Mouse (Mus musculus) hindbrain, embryonic 11.5 days (tissue): ENCODE data around the gene Slc9a9. TPM values are rescaled to one million over a fixed set of nuclear protein-coding genes. Genes with fewer than 3 reads are reported as not detected.

Experiments used
- ATAC-seq: fragments of 200-750 bp; cut with Nextera tagmentation; 2 replicates; pipeline ENCODE4 v1.8.0; 2017; ENCODE audit warnings: mild to moderate bottlenecking, moderate TSS enrichment, moderate library complexity; ENCODE audit not compliant: low FRiP score
- DNase-seq: peaks from one replicate; pipeline ENCODE4 v3.0.0-alpha.2; 2015; ENCODE audit warnings: low spot score
- H3K27ac ChIP-seq: fragments of 300-500 bp; sonication (generic); 2 replicates; pipeline ENCODE4 v1.5.1; 2014; ENCODE audit warnings: mild to moderate bottlenecking, low read depth, low read length
- H3K27me3 ChIP-seq: fragments of 300-500 bp; sonication (generic); 2 replicates; pipeline ENCODE4 v1.6.1; 2014; ENCODE audit warnings: mild to moderate bottlenecking, low read length, moderate library complexity, mixed read lengths; ENCODE audit not compliant: control insufficient read depth, insufficient read depth
- H3K36me3 ChIP-seq: fragments of 300-500 bp; sonication (generic); 2 replicates; pipeline ENCODE4 v1.6.1; 2014; ENCODE audit warnings: mild to moderate bottlenecking, low read length, moderate library complexity, mixed read lengths; ENCODE audit not compliant: control insufficient read depth, insufficient read depth
- H3K4me1 ChIP-seq: fragments of 300-500 bp; sonication (generic); replicated peaks from 2 replicates; pipeline ENCODE4 v1.6.1; 2014; ENCODE audit warnings: low read length, mixed read lengths; ENCODE audit not compliant: control insufficient read depth, insufficient read depth
- H3K4me2 ChIP-seq: fragments of 300-500 bp; sonication (generic); replicated peaks from 2 replicates; pipeline ENCODE4 v1.6.1; 2014; ENCODE audit warnings: mild to moderate bottlenecking, low read depth, low read length
- H3K4me3 ChIP-seq: fragments of 300-500 bp; sonication (generic); 2 replicates; pipeline ENCODE4 v1.5.1; 2014; ENCODE audit warnings: low read depth, low read length
- H3K9ac ChIP-seq: fragments of 300-500 bp; sonication (generic); 2 replicates; pipeline ENCODE4 v1.6.1; 2014; ENCODE audit warnings: low read depth, low read length
- H3K9me3 ChIP-seq: fragments of 300-500 bp; sonication (generic); 2 replicates; pipeline ENCODE4 v1.6.1; 2016; ENCODE audit warnings: low read length; ENCODE audit not compliant: control insufficient read depth
- WGBS: fragments of 180-500 bp; shearing (Covaris S2); extraction: QIAGEN DNeasy Blood & Tissue Kit; methylation state at CpG from one replicate; pipeline ENCODE4 v1.1.7; 2014; 5-methylcytosine and 5-hydroxymethylcytosine counted together
- polyA plus RNA-seq: library from polyadenylated mRNA; unstranded; fragments of >200 nt; fragmentation: Nextera tagmentation; extraction: Ambion mirVana; gene quantifications from 2 replicates; pipeline ENCODE4 v1.2.1, GENCODE M21; 2014

The Slc9a9 gene
- polyA plus RNA-seq, 1 experiment from 2014 or later, result 3.8 TPM

DNA sequence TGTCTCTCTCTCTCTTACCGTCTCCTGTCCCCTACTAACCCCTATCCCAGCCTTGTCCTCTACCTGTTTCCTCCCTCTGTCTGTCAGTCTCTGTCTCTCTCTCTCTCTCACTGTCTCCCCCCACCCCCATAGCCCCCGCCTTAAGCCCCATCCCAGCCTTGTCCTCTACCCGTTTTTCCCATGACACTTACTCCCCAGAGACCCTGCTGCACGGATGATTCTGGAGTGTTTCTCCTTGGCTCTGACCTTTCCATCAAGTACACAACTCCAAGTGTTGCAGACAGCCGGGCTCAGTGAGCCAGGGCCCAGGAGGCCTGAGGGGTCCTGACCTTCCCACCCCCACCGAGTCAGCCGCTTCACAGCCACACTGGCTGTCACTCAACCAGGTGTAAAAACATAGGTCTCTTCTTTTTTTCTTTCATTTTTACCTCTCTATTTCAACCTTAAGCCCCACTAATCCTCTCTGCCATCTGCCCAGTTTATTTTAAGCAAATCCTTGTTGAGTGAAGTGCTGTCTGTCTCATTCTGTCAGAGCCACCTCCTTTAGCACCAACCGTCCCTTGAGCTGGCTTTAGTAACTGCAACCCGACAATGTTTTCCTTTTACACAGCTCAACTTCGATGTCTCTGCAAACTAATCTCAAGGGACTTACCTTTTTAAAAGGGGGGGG lies 32.4 kb downstream of the Slc9a9 start:
- H3K4me3 ChIP-seq, result no peak overlapping the region
- H3K4me2 ChIP-seq, result no peak overlapping the region
- no peaks in the 10 kb centered on the region for H3K4me1 ChIP-seq
- H3K9me3 ChIP-seq, result no peaks in the 10 kb centered on the region
- DNase-seq (peak; percentile 9), ATAC-seq (peak; percentile 49; the same call in 1 of the 2 replicates)
- WGBS, result 43% methylated on average over 10 of the region's 10 CpGs
- H3K9ac ChIP-seq, result no peak overlapping the region
- H3K27ac ChIP-seq, result no peak overlapping the region
- no peaks in the 10 kb centered on the region for H3K36me3 ChIP-seq
- H3K27me3 ChIP-seq, result no peaks in the 10 kb centered on the region

DNA sequence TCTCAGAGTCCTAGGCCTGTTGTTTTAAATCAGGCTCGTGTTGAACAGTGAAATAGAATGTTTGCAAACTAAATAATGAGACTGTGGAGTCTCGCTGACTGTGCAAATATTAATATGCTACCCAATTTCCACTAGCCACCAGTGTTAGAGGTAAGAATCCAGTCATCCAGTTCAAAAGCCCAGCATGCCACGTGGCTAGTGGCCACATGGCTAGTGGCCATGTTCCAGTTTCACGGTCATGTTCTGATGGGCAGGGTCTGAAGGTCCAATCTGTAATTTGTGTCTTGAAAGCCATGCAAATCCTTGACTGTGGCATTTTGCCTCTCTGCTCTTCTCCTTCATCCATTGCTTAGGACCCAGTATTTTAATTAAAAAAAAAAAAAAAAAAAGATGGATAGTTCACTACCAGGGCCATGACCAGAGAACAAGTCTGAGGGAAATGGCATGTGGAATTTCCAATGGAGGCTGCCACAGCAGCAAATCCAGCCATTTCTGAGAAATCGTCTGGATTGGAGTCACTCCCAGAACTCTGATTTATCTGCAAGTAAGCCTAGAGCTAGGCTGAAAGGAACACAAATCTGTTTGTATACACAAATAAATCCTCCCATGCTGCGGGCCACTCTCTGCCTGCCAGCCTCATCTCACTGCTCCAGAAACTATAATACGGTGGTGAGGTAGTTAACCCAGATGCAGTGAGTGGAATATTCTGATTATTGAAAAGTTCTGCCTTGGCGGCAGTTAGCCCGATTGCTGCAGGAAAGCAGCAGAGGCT lies 35.5 kb downstream of the Slc9a9 start:
- H3K36me3 ChIP-seq, result no peaks in the 10 kb centered on the region
- DNase-seq, result no peak
- 91% methylated on average over 9 of the region's 9 CpGs for WGBS

DNA sequence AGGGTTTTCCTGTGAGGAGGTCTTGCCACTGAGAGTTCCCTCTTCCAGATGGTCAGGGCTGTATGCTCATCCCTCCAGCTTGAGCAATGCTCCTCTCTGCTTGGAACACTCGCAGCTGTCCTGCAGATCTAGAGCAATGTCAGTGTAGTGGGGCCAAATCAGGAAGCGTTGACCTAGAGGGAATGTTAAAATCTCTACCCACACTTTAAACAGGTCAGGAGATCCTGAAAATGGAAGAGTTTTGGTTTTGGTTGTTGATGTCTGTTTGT lies 36.0 kb downstream of the Slc9a9 start:
- no peak for DNase-seq
- Histone ChIP-seq H3K9me3 (no peaks in the 10 kb centered on the region), H3K9ac (no peak overlapping the region), H3K4me1 (no peaks in the 10 kb centered on the region), H3K4me2 (no peak overlapping the region), H3K4me3 (no peak overlapping the region), H3K27ac (no peak overlapping the region), H3K36me3 (no peaks in the 10 kb centered on the region), H3K27me3 (no peaks in the 10 kb centered on the region)
- no peak for ATAC-seq
- 88% methylated on average over 2 of the region's 2 CpGs for WGBS

More for the DNA sequence above, 35.5 kb downstream of the Slc9a9 start:
- no peak overlapping the region for H3K27ac ChIP-seq
- H3K27me3 ChIP-seq, result no peaks in the 10 kb centered on the region
- H3K4me1 ChIP-seq, result no peaks in the 10 kb centered on the region
- H3K4me2 ChIP-seq, result no peak overlapping the region
- no peak for ATAC-seq
- H3K4me3 ChIP-seq, result no peak overlapping the region
- no peak overlapping the region for H3K9ac ChIP-seq
- no peaks in the 10 kb centered on the region for H3K9me3 ChIP-seq

DNA sequence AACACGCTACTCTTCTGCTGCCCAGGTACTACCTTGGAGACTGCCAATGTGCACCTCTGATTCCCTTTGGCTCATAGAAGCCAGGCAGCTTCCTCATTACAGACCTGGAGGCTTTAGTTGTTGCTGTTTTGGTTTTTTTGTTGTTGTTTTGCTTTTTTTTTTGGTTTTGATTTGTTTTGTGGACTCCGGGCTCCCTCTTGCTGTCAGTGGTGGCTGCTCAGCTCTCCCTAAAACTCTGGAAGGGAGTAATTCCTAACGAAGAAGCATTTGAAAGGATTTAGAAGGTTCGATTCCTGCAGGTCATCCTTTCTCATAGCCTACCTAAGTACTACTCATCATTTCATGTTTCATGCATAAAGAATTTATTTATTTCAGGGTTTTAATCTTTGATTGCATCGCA lies 42.4 kb downstream of the Slc9a9 start:
- Histone ChIP-seq H3K4me3 (no peak overlapping the region), H3K9ac (no peak overlapping the region), H3K4me2 (no peak overlapping the region), H3K27ac (no peak overlapping the region), H3K9me3 (no peaks in the 10 kb centered on the region), H3K4me1 (no peaks in the 10 kb centered on the region), H3K36me3 (no peaks in the 10 kb centered on the region), H3K27me3 (no peaks in the 10 kb centered on the region)
- no peak for DNase-seq
- 89% methylated on average over 5 of the region's 5 CpGs for WGBS
- no peak for ATAC-seq

DNA sequence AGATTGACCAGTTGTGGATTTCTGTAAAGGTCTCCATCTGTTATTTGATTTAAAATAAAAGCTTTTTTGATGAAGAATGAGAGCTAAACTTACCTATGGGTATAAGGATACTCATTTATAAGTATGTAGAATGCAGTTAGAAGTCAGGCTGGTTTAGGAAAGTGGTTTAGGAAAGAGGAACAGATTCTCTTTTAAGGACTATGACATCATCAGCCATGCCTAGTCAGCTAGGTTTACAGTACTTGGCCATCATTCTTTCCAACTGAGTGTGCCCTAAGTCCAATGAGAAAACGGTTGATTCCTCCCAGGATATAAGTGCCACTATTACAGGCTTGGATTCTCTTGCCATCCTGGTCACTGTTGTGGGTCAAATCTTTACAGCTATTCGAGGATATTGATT lies 47.0 kb downstream of the Slc9a9 start:
- no peaks in the 10 kb centered on the region for H3K27me3 ChIP-seq
- H3K27ac ChIP-seq, result no peak overlapping the region
- H3K9ac ChIP-seq, result no peak overlapping the region
- H3K4me1 ChIP-seq, result no peaks in the 10 kb centered on the region
- no peaks in the 10 kb centered on the region for H3K9me3 ChIP-seq
- no peak overlapping the region for H3K4me2 ChIP-seq
- no peak overlapping the region for H3K4me3 ChIP-seq
- DNase-seq (no peak), ATAC-seq (no peak)
- 80% methylated on average over 2 of the region's 2 CpGs for WGBS
- no peaks in the 10 kb centered on the region for H3K36me3 ChIP-seq

DNA sequence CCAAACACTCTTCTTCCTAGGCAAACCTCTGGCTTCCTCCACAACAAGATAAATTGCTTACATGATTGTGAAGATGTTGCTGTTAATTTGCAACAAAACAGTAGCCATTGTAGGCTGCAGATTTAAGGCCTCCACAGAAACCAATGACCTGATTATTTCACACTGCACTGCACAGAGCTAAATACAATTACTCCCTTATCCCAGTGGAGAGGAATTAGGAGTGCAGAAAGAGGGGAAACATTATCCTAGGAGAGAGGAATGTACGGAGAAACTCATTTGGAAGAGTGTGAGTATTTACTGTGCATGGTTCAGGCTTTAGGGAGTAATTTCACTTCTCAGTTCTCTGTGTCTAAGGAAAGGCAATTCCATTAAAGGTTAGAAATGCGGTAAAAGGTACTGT lies 53.9 kb downstream of the Slc9a9 start:
- Histone ChIP-seq H3K9ac (no peak overlapping the region), H3K27me3 (no peaks in the 10 kb centered on the region), H3K27ac (no peak overlapping the region), H3K4me1 (no peaks in the 10 kb centered on the region), H3K4me3 (no peak overlapping the region), H3K36me3 (no peaks in the 10 kb centered on the region), H3K9me3 (no peaks in the 10 kb centered on the region), H3K4me2 (no peak overlapping the region)
- DNase-seq, result no peak
- 72% methylated on average over 2 of the region's 2 CpGs for WGBS
- no peak for ATAC-seq

DNA sequence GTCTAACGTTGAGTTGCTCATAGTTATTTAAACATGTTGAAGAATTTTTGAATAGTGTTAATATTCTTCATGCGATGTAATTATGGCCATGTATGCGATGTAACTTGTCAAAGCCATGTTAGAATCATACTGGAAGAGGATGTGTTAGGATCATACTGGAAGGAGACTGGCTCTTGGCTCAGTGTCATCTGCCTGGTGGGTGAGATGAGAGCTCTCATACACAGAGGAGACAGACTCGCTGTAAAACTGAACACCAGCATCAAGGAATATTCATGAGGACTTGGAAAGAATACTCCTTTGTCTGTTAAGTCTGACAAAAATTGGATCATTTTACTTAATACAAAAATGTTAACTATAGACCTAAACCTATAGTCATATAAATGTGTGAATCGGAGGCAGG lies 55.4 kb downstream of the Slc9a9 start:
- DNase-seq, result no peak
- no peak overlapping the region for H3K4me2 ChIP-seq
- no peaks in the 10 kb centered on the region for H3K36me3 ChIP-seq
- H3K27me3 ChIP-seq, result no peaks in the 10 kb centered on the region
- no peak overlapping the region for H3K4me3 ChIP-seq
- H3K27ac ChIP-seq, result no peak overlapping the region
- ATAC-seq, result no peak
- WGBS, result 96% methylated on average over 5 of the region's 5 CpGs
- H3K9me3 ChIP-seq, result no peaks in the 10 kb centered on the region
- H3K9ac ChIP-seq, result no peak overlapping the region
- no peaks in the 10 kb centered on the region for H3K4me1 ChIP-seq

DNA sequence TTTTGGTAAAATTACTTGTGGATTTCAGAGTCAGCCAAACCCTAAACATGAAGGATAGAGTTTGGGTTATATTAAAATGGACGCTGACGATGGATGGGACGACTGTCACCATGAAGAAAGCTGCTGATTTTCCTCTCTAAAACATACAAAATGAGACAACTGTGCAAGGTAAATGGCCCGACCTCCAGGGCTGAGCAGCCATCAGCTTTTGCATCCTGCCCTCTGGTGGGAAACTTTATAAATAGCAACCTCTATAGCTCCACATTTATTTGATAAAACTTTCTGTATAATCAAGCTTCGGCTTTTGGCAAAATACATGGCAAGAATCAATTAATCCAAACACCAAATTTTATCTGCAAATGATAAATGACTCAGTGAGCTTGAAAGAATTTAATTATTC lies 57.7 kb downstream of the Slc9a9 start:
- Histone ChIP-seq H3K27ac (no peak overlapping the region), H3K4me3 (no peak overlapping the region), H3K4me2 (no peak overlapping the region), H3K36me3 (no peaks in the 10 kb centered on the region), H3K4me1 (no peaks in the 10 kb centered on the region), H3K27me3 (no peaks in the 10 kb centered on the region), H3K9ac (no peak overlapping the region), H3K9me3 (no peaks in the 10 kb centered on the region)
- 36% methylated on average over 5 of the region's 5 CpGs for WGBS
- DNase-seq (peak; percentile 41), ATAC-seq (no peak)

DNA sequence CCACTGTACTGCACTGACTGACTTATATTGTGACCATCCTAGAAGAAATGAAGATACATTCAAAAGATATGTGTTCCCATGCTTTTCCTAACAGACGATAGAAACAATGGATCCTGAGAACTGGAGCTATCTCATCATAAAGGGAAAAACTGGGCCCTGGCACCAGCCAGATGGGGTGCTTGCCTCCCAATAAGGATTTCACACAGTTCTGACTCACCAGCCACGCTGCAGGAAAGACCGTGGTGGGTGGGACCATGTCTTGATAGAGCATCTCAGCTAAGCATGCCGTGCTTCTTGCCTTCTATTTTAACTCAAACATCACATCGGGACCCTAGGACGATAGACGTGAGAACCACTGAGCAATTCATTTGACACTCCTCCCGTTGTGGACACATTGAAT lies 60.7 kb downstream of the Slc9a9 start:
- Histone ChIP-seq H3K36me3 (no peaks in the 10 kb centered on the region), H3K27ac (no peak overlapping the region), H3K4me3 (no peak overlapping the region), H3K4me1 (no peaks in the 10 kb centered on the region), H3K9me3 (no peaks in the 10 kb centered on the region), H3K27me3 (no peaks in the 10 kb centered on the region), H3K9ac (no peak overlapping the region), H3K4me2 (no peak overlapping the region)
- 91% methylated on average over 8 of the region's 8 CpGs for WGBS
- DNase-seq (no peak), ATAC-seq (no peak)
